Mouse (Mus musculus): ENCODE results near the gene Bscl2. TPM values are rescaled to one million over a fixed set of nuclear protein-coding genes. Genes with fewer than 3 reads are reported as not detected.

The Bscl2 gene
- polyA plus RNA-seq, 1 experiment: 204 TPM

- Histone ChIP-seq H3K4me3 (ENCODE audit: insufficient read depth, low read depth, low read length) (no peak within 1 kb of the TSS), H3K27me3 (replicated peaks; ENCODE audit: control insufficient read depth, insufficient read depth, low read length) (no peaks in the 10 kb centered on the region), H3K27ac (ENCODE audit: insufficient read depth, low read depth, low read length) (no peak within 1 kb of the TSS), H3K4me1 (ENCODE audit: control insufficient read depth, insufficient read depth, low read length) (peaks cover 4% of the 10 kb centered on the region), H3K36me3 (ENCODE audit: control insufficient read depth, insufficient read depth, low read length) (no peaks in the 10 kb centered on the region)
- no peak for DNase-seq
- TF ChIP-seq POLR2A (IDR thresholded peaks at IDR 0.05; ENCODE audit: low read depth, low read length): no peak
- TF ChIP-seq CTCF (conservative IDR thresholded peaks at IDR 0.05; ENCODE audit: insufficient read depth, insufficient read length, low read depth, low read length): no peak
- WGBS: 80% methylated on average over 3 of the region's 3 CpGs
Measured at GRCm38 (mm10) chr19:8883616-8884015, 46.3 kb downstream of the Bscl2 start, which contains the start of the genes Lbhd1 and Gm49403. Gene Lbhd1 (plus strand): TSS chr19:8883732. Gene Gm49403 (plus strand): TSS chr19:8883930.

GRCm38 (mm10) chr19:8886916-8887584 lies 49.8 kb downstream of the Bscl2 start:
- Histone ChIP-seq H3K4me1 (ENCODE audit: control insufficient read depth, insufficient read depth, low read length) (peaks cover 4% of the 10 kb centered on the region; the same call in 1 of the 2 replicates), H3K4me3 (ENCODE audit: insufficient read depth, low read depth, low read length) (no peak overlapping the region), H3K27me3 (replicated peaks; ENCODE audit: control insufficient read depth, insufficient read depth, low read length) (no peaks in the 10 kb centered on the region), H3K36me3 (ENCODE audit: control insufficient read depth, insufficient read depth, low read length) (peaks cover 3% of the 10 kb centered on the region; the same call in 1 of the 2 replicates), H3K27ac (ENCODE audit: insufficient read depth, low read depth, low read length) (no peak overlapping the region)
- TF ChIP-seq CTCF (conservative IDR thresholded peaks at IDR 0.05; ENCODE audit: insufficient read depth, insufficient read length, low read depth, low read length): no peak
- TF ChIP-seq POLR2A (IDR thresholded peaks at IDR 0.05; ENCODE audit: low read depth, low read length): no peak
- WGBS: 52% methylated on average over 1 of the region's 1 CpGs
- no peak for DNase-seq

- H3K27me3 ChIP-seq (replicated peaks; ENCODE audit: control insufficient read depth, insufficient read depth, low read length): no peaks in the 10 kb centered on the region
- H3K36me3 ChIP-seq (ENCODE audit: control insufficient read depth, insufficient read depth, low read length): peaks cover 3% of the 10 kb centered on the region; the same call in 1 of the 2 replicates
- no peak for DNase-seq
- peak overlapping the region; percentile 75 for H3K4me3 ChIP-seq (ENCODE audit: insufficient read depth, low read depth, low read length)
- peak overlapping the region; percentile 47 for H3K27ac ChIP-seq (ENCODE audit: insufficient read depth, low read depth, low read length)
- H3K4me1 ChIP-seq (ENCODE audit: control insufficient read depth, insufficient read depth, low read length): peaks cover 4% of the 10 kb centered on the region; the same call in 1 of the 2 replicates
- WGBS: 27% methylated on average over 19 of the region's 19 CpGs
- TF ChIP-seq CTCF (conservative IDR thresholded peaks at IDR 0.05; ENCODE audit: insufficient read depth, insufficient read length, low read depth, low read length): no peak
- no peak for TF ChIP-seq POLR2A (IDR thresholded peaks at IDR 0.05; ENCODE audit: low read depth, low read length)
Measured at GRCm38 (mm10) chr19:8887585-8888463, 50.6 kb downstream of the Bscl2 start.

- WGBS: under 1% methylated on average over 58 of the region's 58 CpGs
- Histone ChIP-seq H3K36me3 (ENCODE audit: control insufficient read depth, insufficient read depth, low read length) (peaks cover 3% of the 10 kb centered on the region; the same call in 1 of the 2 replicates), H3K27ac (ENCODE audit: insufficient read depth, low read depth, low read length) (peak within 1 kb of the TSS; percentile 47), H3K4me3 (ENCODE audit: insufficient read depth, low read depth, low read length) (peak within 1 kb of the TSS; percentile 75), H3K4me1 (ENCODE audit: control insufficient read depth, insufficient read depth, low read length) (peaks cover 4% of the 10 kb centered on the region; the same call in 1 of the 2 replicates), H3K27me3 (replicated peaks; ENCODE audit: control insufficient read depth, insufficient read depth, low read length) (no peaks in the 10 kb centered on the region)
- TF ChIP-seq POLR2A (IDR thresholded peaks at IDR 0.05; ENCODE audit: low read depth, low read length) (peak; percentile 83), CTCF (conservative IDR thresholded peaks at IDR 0.05; ENCODE audit: insufficient read depth, insufficient read length, low read depth, low read length) (no peak)
- DNase-seq: peak; percentile 97
Measured at GRCm38 (mm10) chr19:8888511-8889385, 51.5 kb downstream of the Bscl2 start, which contains the start of the genes 1810009A15Rik and Gm49416. Gene 1810009A15Rik (plus strand): TSS chr19:8888853. Gene Gm49416 (plus strand): TSS chr19:8888926.

GRCm38 (mm10) chr19:8892829-8893766 lies 55.8 kb downstream of the Bscl2 start, which contains the start of gene Ints5:
Gene Ints5 (plus strand): TSS chr19:8893005.
- peak within 1 kb of the TSS; percentile 88 for H3K4me3 ChIP-seq (ENCODE audit: insufficient read depth, low read depth, low read length)

More at GRCm38 (mm10) chr19:8892829-8893766, 55.8 kb downstream of the Bscl2 start, which contains the start of gene Ints5:
- peak; percentile 91 for DNase-seq
- peaks cover 3% of the 10 kb centered on the region for H3K36me3 ChIP-seq (ENCODE audit: control insufficient read depth, insufficient read depth, low read length)
- peak within 1 kb of the TSS; percentile 30; the same call in 1 of the 2 replicates for H3K27ac ChIP-seq (ENCODE audit: insufficient read depth, low read depth, low read length)
- TF ChIP-seq POLR2A (IDR thresholded peaks at IDR 0.05; ENCODE audit: low read depth, low read length) (peak; percentile 75), CTCF (conservative IDR thresholded peaks at IDR 0.05; ENCODE audit: insufficient read depth, insufficient read length, low read depth, low read length) (no peak)
- H3K27me3 ChIP-seq (replicated peaks; ENCODE audit: control insufficient read depth, insufficient read depth, low read length): no peaks in the 10 kb centered on the region
- WGBS: 2% methylated on average over 54 of the region's 54 CpGs
- no peaks in the 10 kb centered on the region for H3K4me1 ChIP-seq (ENCODE audit: control insufficient read depth, insufficient read depth, low read length)
